Mouse (Mus musculus): ENCODE measurements around the gene 2210407C18Rik.

- no peak for TF ChIP-seq FLI1 (IDR thresholded peaks at IDR 0.05; ENCODE audit: low read length)
- TF ChIP-seq GATA1 (IDR thresholded peaks at IDR 0.05; ENCODE audit: borderline replicate concordance, low read length): no peak
Measured at GRCm38 (mm10) chr11:58614526-58614925, 1.3 kb downstream of the 2210407C18Rik start.
